ENCODE assay signal across 11 mouse cellular contexts in genomic region chrY:90743811-90744220, GRCm38 (mm10). TPM values are rescaled to one million over a fixed set of nuclear protein-coding genes. Genes with fewer than 3 reads are reported as not detected.
DNase-seq lines count a peak whose midpoint lies in the region; ATAC-seq and TF ChIP-seq lines count a peak whose summit lies in the region.
"Had no signal": no experiment of that assay in that cellular context is flagged by ENCODE, and none has a peak within 500 bp of the region (broad histone marks: within the 10 kb centered on the region; RNA-seq: fewer than 3 reads in every experiment).

No protein-coding gene starts in this region.

- no peak overlapping the region for H3K4me3 ChIP-seq in hindbrain, postnatal 0 days (ENCODE audit: low read length)
- H3K4me3 ChIP-seq in hindbrain, embryonic 10.5 days, result no peak overlapping the region
- H3K4me3 ChIP-seq in limb, embryonic 15.5 days, result peak overlapping the region; percentile 27; the same call in 1 of the 2 replicates

- no peaks in the 10 kb centered on the region for H3K27me3 ChIP-seq in hindbrain, postnatal 0 days (ENCODE audit: insufficient read depth, low read length)
- no peaks in the 10 kb centered on the region for H3K27me3 ChIP-seq in hindbrain, embryonic 10.5 days (ENCODE audit: insufficient read depth, poor library complexity, severe bottlenecking)
- no peaks in the 10 kb centered on the region for H3K27me3 ChIP-seq in limb, embryonic 15.5 days

- no peak for TF ChIP-seq CTCF in hindbrain, postnatal 0 days (IDR thresholded peaks at IDR 0.05; ENCODE audit: low read depth)

- H3K27ac ChIP-seq in hindbrain, postnatal 0 days, result no peak overlapping the region; the same call in 1 of the 2 replicates
- H3K27ac ChIP-seq in hindbrain, embryonic 10.5 days, result no peak overlapping the region
- H3K27ac ChIP-seq in limb, embryonic 15.5 days, result no peak overlapping the region
- H3K27ac ChIP-seq: macrophage had no signal

- H3K4me1 ChIP-seq in hindbrain, postnatal 0 days (ENCODE audit: insufficient read depth, low read length), result no peaks in the 10 kb centered on the region
- no peaks in the 10 kb centered on the region for H3K4me1 ChIP-seq in hindbrain, embryonic 10.5 days (replicated peaks)
- 0 out of 2 replicates have a peak, but pooled peaks cover 3% of the 10 kb centered on the region for H3K4me1 ChIP-seq in limb, embryonic 15.5 days

- WGBS in hindbrain, postnatal 0 days, result 78% methylated on average over 18 of the region's 21 CpGs
- 56% methylated on average over 7 of the region's 21 CpGs for WGBS in hindbrain, embryonic 10.5 days
- 67% methylated on average over 8 of the region's 21 CpGs for WGBS in limb, embryonic 15.5 days

- H3K4me2 ChIP-seq in hindbrain, postnatal 0 days (ENCODE audit: low read depth, low read length), result no peak overlapping the region
- H3K4me2 ChIP-seq in limb, embryonic 15.5 days, result no peak overlapping the region

- H3K9ac ChIP-seq in hindbrain, postnatal 0 days (replicated peaks; ENCODE audit: low read length), result no peak overlapping the region
- H3K9ac ChIP-seq in limb, embryonic 15.5 days, result no peak overlapping the region

- H3K9me3 ChIP-seq in hindbrain, postnatal 0 days (ENCODE audit: low read length), result peaks cover 24% of the 10 kb centered on the region
- H3K9me3 ChIP-seq in hindbrain, embryonic 10.5 days, result peaks cover 60% of the 10 kb centered on the region
- peaks cover 32% of the 10 kb centered on the region for H3K9me3 ChIP-seq in limb, embryonic 15.5 days

- H3K36me3 ChIP-seq in hindbrain, postnatal 0 days (ENCODE audit: insufficient read depth, low read length), result peaks cover 3% of the 10 kb centered on the region
- H3K36me3 ChIP-seq in hindbrain, embryonic 10.5 days, result peaks cover 57% of the 10 kb centered on the region
- H3K36me3 ChIP-seq in limb, embryonic 15.5 days, result peaks cover 35% of the 10 kb centered on the region

- peak; percentile 5 for DNase-seq in hindbrain, postnatal 0 days (ENCODE audit: low spot score)
- DNase-seq in hindbrain, embryonic 10.5 days (ENCODE audit: low spot score), result no peak
- peak; percentile 22 for DNase-seq in ovary, postnatal 36 days (ENCODE audit: low spot score)
- DNase-seq in ovary, postnatal 10 days (ENCODE audit: low spot score), result no peak
- peak; percentile 17 for DNase-seq in brain, adult 2 months (ENCODE audit: low read depth, low spot score)
- DNase-seq in spleen, postnatal 14 days (ENCODE audit: low spot score in 2 of 2), result no peak
- DNase-seq in c-Kit-positive CD71-positive TER-119-positive erythroid progenitor cells, embryonic 14.5 days (ENCODE audit: low spot score), result no peak

- no peak for ATAC-seq in hindbrain, postnatal 0 days
- ATAC-seq in limb, embryonic 15.5 days (ENCODE audit: insufficient number of reproducible peaks, low FRiP score, low TSS enrichment, low read depth), result no peak

RNA-seq across cellular contexts. Expression of gene Gm21860, which starts 10.8 kb away (rescaled TPM):
- total RNA-seq in hindbrain, postnatal 0 days (2014; rRNA removed), result not detected in 2 replicates
- polyA plus RNA-seq in hindbrain, postnatal 0 days (2015; fragmentation: Nextera tagmentation; extraction: Ambion mirVana), result not detected in 2 replicates
- not detected in 2 replicates for polyA plus RNA-seq in hindbrain, embryonic 10.5 days (2016; fragmentation: Nextera tagmentation; extraction: Ambion mirVana)
- not detected in 2 replicates for polyA plus RNA-seq in limb, embryonic 15.5 days (2015; fragmentation: Nextera tagmentation; extraction: Ambion mirVana)
- total RNA-seq: layer of hippocampus, adult 8-10 months had no signal
- polyA plus RNA-seq: heart, embryonic 16.5 days; macrophage had no signal

RNA-seq across cellular contexts. Expression of gene Gm47283, which starts 40.7 kb away (rescaled TPM):
- not detected in 2 replicates for total RNA-seq in hindbrain, postnatal 0 days (2014; rRNA removed)
- not detected in 2 replicates for polyA plus RNA-seq in hindbrain, postnatal 0 days (2015; fragmentation: Nextera tagmentation; extraction: Ambion mirVana)
- not detected in 2 replicates for polyA plus RNA-seq in hindbrain, embryonic 10.5 days (2016; fragmentation: Nextera tagmentation; extraction: Ambion mirVana)
- not detected in 2 replicates for polyA plus RNA-seq in limb, embryonic 15.5 days (2015; fragmentation: Nextera tagmentation; extraction: Ambion mirVana)
- total RNA-seq: layer of hippocampus, adult 8-10 months had no signal
- polyA plus RNA-seq: heart, embryonic 16.5 days; macrophage had no signal

Comparison
In these comparisons a context has a peak if more than half of its experiments do, and no peak if none do; other contexts are left out.
1. DNase-seq: peak in hindbrain, postnatal 0 days (single experiment), ovary, postnatal 36 days (single experiment) and brain, adult 2 months (single experiment); none in hindbrain, embryonic 10.5 days (single experiment), ovary, postnatal 10 days (single experiment), spleen, postnatal 14 days (0 of 2) and c-Kit-positive CD71-positive TER-119-positive erythroid progenitor cells, embryonic 14.5 days (single experiment).